Mouse (Mus musculus): Measurements from ENCODE around the gene Gm21788.
"Not testable (repeated sequence)": the region's sequence is repeated elsewhere in the genome, so short reads cannot be mapped to it uniquely, and the experiment has no call there.

The Gm21788 gene

DNA sequence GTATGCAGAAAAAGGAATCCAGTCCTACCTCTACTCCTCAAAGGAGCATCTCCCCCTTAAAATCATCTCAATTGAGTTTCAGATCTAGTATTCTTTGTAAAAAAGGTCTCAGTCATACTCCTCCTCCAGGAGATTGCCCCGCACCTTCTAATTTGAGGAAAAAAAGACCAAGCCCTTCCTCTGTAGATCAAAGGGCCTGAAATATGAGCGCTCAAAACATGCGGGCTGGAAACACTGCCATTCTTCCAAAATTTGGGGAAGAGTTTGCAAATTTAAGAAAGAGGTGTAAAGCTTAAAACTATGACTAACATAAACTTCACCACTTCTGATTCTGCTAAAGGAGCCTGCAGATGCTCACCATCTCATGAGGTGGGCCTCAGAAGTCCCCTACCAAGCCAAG, at the start of gene Gm21788:
Gm21788 (plus strand) TSS at position 301 of the 400 bp plus-strand sequence.
- not testable (repeated sequence) for DNase-seq (ENCODE audit: low read depth, low spot score)

All from retina, adult 2 months (tissue).